Mouse (Mus musculus): ENCODE results near the gene Ube2z.
"Not testable (repeated sequence)": the region's sequence is repeated elsewhere in the genome, so short reads cannot be mapped to it uniquely, and the experiment has no call there.

Ube2z gene

DNA sequence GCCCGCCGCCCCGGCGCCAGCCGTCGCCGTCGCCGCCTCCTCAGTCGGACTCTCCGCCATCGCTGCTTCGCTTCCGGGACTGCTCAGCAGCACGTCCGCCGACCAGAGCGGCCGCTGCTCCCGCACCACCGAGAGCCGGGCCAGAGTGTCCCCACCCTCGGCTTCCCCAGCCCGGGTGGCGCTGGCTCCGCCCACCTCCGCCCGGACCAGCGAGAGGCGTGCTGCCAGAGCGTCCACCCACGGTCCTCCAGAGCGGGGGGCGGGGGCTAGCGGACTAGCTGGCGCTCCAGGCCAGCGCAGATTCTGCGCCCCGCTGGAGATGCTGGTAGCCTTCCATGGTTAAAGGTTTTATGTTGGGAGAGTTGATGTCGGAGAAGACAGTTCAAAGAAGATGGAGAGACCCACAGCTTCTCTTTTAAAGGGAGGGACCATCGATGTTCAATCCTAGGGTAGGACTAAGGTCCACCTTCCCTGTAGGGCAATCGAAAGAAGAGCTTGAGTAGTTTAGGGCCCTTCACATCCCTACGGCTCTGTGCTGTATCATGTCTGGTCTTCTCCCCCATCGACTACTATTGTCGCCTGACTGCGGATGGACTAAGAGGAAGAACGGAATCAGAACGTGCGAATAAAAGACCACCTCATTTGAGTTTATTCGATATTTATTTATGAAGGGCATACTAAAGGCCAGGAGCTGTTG, at the start of gene Ube2z:
Gene Ube2z, minus strand, starts transcription at position 174 of the 697 bp plus-strand sequence.
- DNase-seq: peak; percentile 98

DNA sequence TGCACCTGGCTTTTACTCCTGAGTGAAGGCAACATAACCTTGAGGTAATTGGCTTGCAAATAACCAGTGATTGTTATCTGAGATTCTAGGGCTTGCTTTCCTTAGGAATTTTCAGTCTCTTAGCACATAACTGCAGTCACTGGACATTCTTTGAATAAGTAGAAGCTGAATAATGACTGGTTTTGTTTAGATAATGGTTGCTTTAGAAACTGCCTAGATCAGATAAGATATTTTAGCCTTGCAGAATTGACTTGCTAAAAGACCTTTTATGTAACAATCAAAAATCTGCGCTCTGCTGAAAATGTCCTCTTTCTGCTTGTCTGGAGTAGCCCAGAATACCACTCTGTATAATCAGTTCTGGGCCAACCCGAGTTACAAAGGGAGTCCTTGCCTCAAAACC, 48.9 kb upstream of the Ube2z start:
- no peak for DNase-seq

DNA sequence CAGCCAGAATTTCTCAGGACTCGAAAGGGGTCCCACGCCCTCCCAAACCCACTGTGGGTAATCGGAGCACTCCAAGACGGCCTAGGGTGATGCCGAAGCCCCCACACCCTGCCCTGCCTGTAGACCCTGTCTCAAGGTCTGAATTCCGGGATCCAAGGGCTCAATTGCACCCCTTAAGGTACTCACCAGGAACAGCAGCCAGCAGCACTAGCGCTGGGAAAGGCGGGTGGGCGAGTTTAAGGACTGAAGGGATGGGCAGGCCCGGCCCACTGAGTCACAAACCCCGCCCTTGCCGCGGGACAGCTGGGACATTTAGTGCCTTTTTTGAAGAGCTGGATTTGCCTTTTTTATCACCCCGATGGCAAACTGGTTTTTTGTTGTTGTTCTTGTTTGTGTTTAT, 46.6 kb upstream of the Ube2z start, which contains the start of gene Calcoco2:
Gene Calcoco2, minus strand, starts transcription at position 214 of the 400 bp plus-strand sequence.
- no peak for DNase-seq

DNA sequence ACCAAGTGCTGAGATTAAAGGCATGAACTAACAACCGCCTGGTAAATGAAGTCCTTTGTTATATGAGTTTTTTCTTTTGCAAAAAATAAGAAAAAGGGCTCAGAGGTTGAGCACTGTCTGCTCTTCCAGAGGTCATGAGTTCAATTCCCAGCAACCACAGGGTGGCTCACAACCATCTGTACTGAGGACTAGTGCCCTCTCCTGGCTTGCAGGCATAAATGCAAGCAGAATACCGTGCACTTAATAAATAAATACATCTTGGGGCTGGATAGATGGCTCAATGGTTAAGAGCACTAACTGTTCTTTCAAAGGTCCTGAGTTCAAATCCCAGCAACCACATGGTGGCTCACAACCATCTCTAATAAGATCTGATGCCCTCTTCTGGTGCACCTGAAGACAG, 45.8 kb upstream of the Ube2z start:
- DNase-seq: not testable (repeated sequence)

DNA sequence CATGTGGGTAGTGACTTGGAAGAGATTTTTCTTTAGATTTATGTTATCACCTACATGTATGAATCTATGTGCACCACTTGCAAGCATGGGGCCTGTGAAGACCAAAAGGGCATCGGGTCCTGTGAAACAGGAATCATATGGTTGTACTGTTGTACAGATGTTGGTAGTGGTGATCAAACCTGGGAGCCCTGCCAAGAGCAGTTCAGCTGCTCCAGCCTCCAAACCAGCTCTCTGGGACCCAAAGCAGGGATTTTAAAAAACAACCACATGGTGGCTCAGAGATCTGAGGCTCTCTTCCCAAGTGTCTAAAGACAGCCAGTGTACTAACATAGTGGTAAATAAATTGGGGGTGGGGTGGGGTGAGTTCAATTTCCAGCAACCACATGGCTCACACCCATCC, 43.2 kb upstream of the Ube2z start:
- no peak for DNase-seq

DNA sequence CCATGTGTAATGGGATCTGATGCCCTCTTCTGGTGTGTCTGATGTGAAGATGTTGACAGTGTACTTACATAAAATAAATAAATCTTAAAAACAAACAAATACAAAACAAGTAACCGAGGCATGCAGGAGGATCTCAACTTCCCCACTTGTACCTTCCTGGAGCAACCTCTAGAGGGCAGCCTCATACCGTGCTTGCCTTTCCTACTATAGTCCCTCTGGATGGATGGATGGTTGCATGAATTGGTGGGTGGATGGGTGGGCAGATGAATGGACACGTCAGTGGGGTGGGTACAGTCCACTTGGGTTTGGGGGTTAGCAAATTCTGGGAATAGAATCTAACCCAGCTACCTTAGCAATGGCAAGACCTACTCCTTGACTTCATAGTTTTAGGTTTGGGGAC, 28.2 kb upstream of the Ube2z start:
- peak; percentile 64 for DNase-seq

DNA sequence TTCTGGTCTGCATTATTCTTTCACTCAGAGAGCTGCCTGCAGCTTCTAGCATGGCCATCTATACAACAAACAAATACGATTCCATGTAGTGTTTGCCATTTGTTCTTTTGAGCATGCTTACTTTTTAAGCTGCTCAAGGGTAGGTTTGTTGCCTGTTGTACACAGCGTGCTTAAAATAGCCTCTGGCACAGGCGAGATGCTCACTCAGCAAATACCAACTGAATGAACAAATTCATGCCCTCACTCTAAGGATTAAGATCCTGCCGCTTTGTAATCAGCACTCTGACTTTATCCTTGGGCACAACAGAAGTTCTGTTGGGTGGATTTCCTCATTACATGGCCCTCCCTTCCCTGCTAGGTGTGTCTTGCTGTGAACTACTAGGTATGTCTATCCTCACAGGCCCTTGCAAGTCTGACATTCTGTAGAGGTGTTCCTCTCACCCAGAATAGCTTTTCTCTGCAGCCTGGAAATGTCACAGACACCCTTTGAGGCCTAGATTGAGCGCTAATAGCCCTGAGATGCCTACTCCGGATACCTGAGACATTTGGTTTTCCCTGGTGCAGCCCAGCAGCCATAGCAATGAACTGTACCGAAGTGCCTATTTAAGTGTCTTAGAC, 27.6 kb upstream of the Ube2z start:
- DNase-seq: no peak

DNA sequence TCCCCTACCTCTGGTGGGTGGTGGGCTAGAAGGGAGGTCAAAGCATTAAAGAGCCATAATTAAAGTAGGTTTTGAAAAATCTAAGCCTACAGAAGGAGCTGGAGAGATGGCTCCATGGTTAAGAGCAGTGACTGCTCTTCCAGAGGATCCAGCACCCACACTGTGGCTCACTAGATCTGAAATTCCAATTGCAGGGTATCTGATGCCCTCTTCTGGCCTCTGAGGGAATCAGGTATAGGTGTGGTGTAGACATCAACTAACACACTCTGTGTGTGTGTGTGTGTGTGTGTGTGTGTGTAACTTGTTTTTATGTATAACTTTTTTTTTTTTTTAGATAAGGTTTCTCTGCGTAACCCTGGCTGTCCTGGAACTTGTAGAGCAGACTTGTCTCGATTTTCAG, 25.9 kb upstream of the Ube2z start:
- DNase-seq: peak; percentile 46

DNA sequence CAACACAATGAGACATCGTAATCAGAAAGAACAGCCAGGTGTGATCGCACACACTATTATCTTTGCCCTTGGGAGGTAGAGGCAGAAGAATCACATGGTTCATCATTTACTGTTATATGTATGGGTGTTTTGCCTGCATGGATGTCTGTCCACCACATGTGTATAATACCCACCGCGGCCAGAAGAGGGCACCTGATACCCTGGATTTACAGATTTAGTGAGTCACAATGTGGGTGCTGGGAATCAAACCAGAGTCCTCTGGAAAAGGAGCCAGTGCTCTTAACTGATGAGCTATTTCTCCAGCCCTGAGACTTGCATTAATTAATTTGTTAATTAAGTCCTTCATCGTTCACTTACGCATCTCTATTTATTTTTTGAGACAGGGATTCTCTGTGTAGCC, 22.8 kb upstream of the Ube2z start:
- no peak for DNase-seq

DNA sequence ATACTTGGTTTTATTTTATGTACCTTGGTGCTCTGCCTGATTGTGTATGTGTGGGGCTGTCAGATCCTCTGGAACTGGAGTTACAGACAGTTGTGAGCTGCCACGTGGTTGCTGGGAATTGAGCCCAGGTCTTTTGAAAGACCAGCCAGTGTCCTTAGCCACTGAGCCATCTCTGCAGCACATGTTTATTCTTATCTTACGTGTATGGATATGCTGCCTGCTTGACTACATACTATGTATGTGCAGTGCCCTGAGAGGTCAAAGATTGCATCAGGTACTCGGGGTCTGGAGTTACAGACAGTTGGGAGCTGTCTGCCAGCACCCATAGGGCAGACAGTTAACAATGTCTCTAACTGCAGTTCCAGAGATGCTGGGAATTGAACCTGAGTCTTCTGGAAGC, 17.5 kb upstream of the Ube2z start:
- DNase-seq: no peak

DNA sequence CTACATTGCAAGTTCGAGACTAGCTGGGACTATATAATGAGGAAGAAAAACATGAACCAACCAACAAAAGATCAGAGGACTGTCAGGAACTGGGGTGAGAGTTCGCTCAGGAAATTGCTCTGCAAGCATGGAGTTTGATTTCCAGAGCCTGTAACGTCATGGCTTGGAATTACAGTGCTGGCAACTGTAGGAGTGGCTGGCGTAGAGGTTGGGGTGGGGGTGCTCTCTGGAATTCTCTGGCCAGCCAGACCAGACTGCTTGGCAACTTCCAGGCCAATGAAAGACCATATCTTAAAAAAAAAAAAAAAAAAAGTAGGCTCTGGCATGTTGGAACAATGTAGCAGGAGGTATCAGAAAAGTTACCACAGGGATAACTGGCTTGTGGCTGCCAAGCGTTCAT, 15.5 kb upstream of the Ube2z start:
- DNase-seq: no peak

DNA sequence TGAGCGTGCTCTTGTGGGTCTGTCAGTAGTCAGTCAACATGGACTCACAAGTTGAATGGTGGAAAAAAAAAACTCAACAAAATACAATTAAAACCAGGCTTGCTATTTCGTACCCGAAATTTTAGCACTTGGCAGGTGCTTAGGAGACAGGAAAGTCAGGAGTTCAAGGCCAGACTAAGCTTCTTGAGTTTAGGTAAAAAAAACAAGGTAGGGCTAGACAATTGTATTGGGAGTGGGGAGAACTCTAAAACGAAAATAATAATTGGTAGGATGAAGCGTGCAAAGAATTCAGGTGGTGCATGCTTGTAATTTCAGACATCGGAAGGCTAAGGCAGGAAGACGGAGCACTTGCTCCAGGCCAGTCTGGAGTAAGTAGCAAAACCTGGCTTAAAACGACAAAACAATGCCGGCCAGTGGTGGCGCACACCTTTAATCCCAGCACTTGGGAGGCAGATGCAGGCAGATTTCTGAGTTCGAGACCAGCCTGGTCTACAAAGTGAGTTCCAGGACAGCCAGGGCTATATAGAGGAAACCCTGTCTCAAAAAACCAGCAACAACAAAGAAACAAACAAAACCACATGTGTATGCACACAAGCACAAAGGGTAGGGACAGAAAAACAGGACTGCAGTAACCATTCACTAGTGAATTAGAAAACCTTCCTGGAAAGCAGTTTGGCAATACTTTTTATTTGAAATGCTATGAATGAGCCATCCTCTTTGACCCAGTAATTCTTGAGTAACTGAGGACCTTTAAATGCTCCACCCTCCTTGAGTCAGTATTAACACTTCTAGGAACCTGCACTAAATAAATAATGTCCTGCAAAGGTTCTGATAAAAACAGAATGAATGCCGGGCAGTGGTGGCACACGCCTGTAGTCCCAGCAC, 11.3 kb upstream of the Ube2z start:
- DNase-seq: no peak

DNA sequence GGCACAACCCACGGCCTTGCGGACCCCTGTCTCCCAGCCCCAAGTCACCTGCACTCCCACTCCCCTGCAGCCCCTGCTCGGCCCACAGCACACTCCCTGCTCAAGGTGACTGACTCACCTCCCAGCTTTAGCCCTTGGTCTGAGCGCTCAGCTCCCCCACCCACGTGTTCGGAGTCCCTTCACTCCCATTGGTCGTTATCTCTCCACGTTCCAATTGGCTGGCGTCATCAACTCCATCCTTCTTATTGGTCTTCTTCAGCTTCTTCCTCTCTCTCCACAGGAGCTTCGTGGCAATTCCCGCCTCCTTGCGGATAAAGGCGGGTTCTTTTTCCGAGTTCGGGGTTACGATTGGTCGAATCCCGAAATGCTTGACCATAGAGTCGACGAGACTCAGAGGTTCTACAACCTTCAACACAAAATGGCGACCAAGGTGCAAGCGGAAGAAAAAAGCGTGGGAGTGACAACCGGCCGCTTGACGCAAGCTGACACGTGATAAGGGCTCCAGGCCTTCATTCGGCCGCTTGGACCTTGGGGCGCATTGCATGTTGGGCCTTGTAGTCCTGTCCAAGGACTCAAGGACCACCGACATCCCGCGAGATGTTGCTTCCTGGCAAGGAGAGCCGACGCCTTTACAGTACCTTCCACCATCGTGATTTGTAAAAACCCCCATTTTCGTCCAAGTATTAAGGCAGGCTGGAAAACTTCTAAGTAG, 10.5 kb upstream of the Ube2z start, which contains the start of gene Atp5g1:
Gene Atp5g1, minus strand, starts transcription at position 162 of the 712 bp plus-strand sequence.
- peak; percentile 100 for DNase-seq

DNA sequence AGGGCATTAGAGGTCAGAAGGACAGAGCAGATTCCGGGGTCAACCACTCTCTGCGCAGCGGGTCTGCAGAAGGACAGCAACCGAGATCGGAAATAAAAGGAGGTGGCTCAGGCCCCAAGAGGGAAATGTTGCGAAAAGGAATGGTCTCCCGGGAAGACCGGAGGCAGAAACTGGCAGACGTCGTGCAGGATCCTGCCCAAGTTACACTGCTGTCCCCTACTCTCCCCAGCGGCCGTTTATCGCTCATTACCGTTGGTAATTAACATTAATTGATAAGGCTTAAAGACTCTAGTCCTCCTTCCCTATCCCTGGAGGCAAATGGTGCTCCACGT, 10.0 kb upstream of the Ube2z start:
- DNase-seq: peak; percentile 12

DNA sequence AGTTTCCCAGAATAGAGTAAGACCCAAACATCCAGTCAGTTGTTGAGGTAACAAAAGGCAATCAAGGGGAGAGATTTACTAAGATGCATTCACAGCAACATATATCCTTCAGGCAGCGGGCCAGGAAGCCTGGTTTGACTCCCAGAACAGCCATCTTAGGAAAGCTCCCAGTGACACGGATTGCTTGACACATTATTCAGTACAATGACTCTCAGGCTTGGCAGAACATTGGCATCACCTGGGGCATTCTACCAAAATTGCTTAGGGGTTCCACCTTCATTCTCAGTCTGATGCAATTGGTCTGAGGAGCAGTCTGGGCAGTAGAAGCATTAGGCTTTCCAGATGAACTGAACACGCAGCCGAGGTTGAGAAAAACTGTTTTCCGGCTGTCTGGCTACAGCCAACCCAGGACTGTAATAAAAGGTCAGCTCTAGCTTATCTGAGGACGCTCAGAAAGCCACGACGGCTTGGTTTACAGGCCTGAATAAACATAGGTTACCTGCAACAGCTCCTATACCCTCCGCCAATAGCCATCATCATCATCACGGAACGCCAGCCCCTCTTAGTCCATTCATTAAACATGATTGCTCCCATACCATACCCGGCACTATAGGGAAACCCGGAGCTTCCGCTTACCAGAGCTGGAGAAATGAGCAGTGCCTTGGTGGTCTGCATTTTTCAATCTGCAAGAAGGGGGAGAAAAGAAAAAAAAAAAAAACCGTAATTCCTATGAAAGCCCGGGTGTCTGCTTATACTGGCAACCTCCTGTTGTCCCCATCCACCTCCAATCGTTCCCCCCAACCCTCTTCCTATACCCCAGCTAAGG, 9.4 kb upstream of the Ube2z start:
- no peak for DNase-seq

DNA sequence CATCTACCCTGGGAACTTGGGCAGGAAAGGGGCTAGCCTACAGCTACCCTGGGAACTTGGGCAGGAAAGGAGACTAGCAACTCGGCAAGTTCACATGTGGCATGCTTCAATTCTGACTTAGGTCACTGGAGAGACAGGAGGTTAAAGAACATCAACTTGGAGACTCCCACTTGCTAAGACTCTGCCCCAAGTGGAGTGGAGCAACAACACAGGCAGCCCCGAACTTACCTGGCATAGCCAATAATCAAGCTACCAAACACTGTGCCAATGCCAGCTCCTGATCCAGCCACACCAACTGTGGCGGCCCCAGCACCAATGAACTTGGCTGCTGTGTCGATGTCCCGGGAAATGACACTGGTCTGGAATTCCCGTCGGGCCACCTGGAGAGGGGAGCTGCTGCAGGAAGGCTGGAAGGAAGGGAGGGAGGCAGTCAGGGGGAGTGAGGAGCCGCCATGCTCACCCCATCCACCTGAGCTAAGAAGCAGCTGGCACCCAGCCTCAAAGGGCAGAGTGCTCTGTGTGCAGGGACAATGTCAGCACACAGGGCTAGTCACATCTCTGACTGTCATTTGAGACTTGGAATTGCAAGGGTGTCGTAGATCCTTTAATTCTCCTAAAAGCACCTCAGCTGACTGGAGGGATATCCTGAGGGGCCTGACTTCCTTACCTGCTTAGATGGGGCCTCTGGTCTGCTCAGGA, 8.3 kb upstream of the Ube2z start:
- no peak for DNase-seq

DNA sequence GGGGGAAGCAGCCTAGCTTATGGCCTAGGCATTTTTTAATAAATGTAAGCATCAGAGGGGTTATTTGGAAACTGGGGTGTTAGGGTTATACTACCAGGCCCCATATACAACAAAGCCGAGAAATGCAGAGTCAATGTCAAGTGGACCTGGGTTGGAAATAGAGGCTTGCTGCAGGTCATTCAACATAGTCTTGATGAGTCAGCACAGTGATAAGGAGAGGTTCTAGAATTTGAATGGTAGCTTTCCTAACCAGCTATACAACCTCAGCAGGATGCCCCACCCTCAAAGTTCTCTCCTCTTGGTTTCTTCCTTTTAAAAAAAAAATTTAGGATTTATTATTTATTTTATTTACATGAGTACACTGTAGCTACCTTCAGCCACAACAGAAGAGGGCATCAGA, 5.8 kb upstream of the Ube2z start:
- DNase-seq: no peak

DNA sequence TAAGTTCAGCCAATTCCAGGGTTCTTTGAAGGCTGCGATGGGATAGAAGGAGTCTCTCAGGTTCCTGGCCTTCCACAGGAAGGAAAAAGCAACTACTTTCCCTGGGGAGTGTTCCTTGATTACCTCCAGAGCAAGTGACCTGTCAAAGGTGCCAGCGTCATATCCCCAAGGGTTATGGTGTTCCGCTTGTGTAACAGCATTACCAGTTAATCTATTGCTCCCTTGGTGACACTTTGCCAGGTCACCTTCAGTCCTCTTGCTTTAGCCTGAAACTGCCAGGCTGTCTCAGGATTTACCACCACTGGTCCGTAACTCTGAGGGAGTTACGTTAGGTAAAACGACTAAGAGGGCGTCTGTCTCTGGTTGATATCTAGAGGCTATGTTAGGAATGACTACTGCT, 5.2 kb upstream of the Ube2z start:
- DNase-seq: no peak

DNA sequence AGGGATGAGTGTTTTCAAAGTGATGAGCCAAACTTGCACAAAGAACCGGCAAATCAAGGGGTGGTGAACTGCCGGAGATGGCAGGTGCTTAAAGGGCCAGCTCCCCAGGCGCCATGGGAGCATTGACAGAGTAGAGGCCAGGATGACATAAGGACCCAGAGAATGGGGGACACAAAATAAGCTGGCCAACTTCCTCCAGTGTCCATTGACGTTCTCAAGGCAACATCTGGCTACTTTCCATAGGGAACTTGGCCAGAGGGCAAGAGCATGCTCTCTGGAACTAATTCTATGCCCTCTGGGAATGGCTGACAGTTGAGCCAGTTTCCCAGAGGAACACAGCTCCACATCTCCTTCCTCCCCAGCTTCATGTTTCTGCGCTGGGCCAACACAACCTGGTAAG, 3.0 kb upstream of the Ube2z start:
- no peak for DNase-seq

DNA sequence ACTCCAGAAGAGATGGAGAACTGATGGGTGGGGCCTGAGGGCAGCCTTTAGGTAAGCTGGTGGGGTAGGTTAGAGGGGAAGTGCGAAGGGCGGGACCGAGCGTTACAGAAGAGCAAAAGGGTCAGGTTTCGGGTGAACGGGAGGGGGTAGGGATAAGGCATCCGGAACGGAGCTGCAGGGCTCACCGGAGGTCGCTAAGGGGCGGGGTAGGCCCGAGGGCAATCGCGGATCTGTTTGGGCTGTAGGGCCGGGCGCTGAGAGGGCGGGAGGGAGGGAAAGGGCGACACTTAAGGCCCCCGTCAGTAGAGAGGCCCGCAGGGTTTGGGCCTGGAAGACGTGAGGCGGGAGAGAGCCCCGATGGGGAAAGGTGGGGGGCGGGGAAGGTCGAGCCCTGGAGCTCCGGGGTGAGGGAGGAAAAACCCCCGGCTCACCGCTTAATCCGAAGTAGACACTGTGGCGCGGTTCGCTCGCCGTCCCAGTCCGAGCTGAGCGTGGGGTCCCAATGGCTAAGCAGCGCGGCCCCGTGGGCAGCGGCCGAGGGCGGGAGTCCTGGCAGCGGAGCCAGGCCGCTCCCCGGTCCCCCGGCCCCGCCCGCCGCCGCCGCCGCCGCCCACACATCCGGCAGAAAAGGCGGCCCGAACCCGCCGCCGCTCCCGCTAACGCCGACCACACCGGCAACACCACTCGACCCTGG, 520 bp downstream of the Ube2z start:
- peak; percentile 70 for DNase-seq

DNA sequence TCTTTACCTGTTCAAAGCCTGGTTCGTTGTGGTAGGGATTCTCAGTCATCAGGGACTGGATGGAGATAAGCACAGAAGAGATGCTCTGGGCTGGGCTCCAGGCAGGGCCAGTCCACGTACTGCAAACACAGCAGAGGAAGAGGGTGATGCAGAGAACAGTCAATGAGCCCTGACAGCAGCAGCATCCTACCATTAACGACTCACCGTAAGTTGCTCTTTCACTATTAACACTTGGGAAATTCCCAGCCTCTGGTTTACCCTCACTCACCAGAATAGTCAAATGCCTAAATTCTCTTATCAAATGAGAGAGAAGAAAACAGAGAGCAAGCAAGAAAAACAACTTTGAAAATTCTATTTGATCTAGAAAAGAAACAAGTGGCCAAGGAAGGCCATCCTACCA, 6.9 kb downstream of the Ube2z start:
- no peak for DNase-seq
